Mouse (Mus musculus): ENCODE results near the gene Timm8a1.

Timm8a1 gene

DNA sequence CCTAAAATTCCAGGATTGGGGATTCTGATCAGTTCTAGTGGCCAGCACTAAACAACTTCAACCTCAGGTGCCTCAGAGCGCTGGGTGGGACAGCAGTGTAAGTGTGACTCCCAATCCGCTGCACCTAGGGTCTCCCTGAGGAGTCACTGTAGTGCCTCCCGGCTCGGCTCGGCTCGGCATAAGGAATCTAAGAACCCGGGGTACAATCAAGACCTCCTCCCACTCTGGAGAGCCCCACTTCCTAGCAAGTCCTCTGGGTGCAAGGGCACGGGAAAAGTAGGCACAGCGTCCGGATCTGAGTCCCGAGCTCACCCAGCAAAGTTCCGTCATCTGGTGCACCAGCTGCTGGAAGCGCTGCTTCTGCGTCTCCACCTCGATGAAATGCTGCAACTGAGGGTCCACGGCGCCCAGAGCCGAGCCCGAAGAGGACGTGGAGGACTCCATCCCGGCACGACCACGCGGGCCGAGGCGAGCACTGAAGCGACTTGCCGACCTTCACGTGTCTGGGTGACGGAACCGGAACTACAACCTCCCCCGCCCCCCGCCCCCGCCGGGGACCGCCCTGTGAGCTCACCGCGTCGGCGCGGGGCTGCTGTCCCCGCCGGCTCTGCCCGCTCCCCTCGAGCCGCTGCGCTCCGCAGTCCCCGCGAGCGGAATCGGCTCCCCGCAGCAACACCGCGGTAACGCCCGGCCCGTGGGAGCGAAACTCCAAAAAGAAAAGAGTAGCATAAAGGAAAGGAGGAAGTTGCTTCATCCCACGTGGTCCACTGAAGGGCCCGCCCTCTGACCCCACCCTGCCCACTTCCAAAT, at the start of gene Timm8a1:
Gene Timm8a1, minus strand, starts transcription at position 721 of the 810 bp plus-strand sequence.
- DNase-seq: peak; percentile 50 to 60

DNA sequence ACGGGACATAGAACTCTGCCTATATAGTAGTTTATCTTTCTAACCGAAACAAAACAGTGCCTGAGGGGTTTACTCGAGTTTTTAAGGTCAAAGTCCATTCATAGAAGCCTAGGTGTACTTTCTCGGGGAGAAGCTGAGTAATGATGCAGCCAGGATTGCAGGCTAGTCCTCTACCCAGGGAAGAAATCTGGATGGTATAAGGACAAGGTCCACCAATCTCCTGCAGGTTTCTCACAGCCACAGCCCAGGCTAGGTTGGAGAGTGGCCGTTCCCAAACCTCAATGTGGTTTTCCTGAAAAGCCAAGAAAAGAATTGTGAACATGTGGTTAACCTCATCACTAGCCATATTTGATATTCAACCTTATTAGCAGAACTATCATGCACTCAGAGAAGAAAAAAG, 48.2 kb upstream of the Timm8a1 start:
- DNase-seq: no peak

DNA sequence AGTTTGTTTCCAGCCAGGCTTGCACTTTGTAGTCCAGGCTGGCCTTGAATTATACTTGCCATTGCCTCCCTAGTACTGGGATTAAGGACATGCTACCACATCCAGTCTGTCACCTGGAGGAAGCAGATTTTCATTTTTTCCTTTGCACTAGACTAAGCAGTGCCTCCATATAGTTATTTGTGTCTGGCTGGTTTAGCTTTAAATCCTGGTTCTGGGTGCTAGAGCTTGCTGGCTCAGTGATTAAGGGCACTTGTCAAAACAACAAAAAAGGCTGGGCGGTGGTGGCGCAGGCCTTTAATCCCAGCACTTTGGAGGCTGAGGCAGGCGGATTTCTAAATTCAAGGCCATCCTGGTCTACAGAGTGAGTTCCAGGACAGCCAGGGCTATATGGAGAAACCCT, 47.3 kb upstream of the Timm8a1 start:
- no peak for DNase-seq

DNA sequence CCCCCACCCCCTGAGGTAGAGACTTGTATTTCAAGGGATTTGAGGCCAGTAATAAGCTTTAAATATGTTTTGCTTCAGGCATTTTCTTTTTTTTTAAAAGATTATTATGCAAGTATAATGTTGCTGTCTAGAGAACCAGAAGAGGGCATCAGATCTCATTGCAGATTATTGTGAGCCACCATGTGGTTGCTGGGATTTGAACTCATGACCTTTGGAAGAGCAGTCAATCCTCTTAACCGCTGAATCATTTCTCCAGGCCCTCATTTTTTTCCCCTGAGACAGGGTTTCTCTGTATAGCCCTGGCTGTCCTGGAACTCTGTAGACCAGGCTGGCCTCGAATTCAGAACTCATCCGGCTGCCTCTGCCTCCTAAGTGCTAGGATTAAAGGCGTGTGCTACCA, 46.6 kb upstream of the Timm8a1 start:
- DNase-seq: no peak

DNA sequence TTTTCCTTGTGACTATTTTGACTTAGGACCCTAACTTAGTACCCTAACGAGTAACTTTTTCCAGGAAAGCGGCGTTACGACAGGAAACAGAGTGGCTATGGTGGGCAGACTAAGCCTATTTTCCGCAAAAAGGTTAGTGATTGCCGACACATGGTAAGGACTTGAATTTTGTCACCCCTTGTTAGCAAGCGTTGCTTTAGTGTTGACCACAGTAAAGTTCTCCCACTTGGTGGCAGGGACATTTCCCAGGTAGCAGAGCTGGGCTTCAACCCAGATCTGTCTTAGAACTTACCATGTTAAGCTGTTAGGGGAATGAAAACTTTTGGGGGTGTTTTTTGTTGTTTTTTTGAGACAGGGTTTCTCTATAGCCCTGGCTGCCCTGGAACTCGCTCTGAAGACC, 44.8 kb upstream of the Timm8a1 start:
- DNase-seq: no peak

DNA sequence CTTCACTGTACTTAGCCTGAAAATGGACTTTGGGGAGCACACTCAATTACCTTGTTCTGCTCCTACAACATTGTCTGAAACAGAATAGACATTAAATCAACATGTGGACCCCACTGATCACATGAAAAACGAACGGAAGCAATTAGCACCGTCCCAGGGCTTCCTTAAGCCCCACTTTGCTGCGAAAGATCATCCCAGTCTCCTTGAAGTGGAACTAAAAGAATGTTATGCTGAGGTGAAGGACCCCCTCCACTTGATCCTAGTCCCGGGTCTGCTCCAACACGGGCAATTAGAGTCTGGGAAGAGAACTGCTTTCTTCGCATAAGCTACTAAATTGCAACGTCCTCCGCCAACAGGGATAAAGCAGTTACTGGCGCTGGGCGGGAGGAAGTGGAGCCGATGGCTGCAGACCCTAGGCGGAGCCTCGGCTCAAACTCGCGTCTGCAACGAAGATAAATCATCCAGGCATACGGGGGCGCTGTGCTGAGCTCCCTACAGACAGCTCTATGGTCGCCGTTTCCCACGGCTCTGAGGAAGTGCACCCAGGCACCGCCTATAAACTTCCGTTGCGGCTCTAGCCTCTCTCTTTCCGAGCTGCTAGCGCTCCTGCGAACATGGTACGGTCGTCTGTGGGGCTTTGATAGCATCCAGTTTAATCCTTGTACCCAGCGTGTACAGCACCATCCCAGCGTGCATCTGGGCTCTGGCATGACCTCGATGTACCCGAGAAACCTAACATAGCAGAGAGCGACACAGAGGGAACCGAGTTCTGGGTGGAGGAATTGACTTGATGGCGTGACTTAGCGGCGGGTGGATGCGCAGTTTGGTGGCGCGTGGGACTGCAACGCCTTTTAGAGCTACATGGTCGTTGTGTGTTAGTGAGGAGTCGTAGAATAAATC, 43.7 kb upstream of the Timm8a1 start, which contains the start of gene Rpl36a:
Gene Rpl36a, plus strand, starts transcription at position 552 of the 900 bp plus-strand sequence.
- DNase-seq: peak; percentile 90 to 92

DNA sequence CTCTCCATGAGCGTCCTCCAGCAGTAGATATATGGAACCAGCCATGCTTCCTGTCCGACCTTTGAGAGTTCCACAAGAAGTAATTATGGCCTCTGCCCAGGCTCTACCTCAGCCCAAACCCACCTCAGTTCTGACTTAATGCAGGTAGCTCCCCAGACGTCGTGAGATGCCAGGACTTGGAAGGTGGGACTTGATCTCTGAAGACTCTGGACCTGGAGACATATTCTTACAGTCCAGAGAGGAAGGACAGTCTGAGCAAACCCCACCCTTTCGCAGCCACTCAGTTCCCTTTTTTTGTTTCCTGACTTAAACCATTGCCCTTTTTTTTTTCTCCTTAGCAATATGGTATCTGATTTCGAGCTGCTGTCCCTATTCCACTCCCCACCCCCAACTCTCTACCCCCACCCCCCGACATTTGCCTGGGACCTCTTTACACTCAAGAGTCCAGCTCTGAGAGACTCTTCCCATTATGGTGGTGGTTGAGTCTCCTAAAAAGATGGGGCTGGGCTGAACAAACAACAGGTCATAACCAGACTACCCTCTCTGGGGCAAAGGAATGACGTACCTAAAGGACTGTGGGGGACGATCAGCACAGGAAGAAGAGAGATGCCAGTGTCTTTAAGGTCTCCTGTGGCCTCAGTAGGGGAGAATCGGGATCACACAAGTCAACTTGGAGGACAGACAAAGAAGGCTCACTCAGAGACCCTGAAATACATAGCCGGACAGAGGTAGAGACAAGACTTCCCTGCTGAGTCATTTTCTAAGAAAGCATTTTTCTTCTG, 41.4 kb upstream of the Timm8a1 start, which contains the start of gene Btk:
Gene Btk, minus strand, starts transcription at position 683 of the 782 bp plus-strand sequence.
- DNase-seq: no peak

DNA sequence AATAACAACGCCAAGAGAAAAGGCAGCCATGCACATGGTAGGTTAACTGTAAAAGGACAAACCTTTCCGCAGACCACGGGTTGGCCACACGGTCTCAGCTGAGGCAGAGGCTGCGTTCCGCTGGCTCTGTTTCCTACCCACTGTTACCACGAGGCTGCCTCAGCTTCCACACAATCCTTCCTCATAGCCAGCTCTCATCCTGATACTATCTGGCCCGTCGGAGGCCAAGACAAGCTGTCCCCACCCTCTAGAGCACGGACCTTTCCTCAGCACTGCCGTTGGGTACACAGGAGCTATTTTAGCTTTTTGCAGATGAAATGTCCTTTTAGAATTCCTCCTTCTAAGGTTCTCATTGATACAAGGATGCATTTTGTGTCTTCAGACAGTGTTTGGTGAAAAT, 40.6 kb upstream of the Timm8a1 start:
- DNase-seq: no peak

DNA sequence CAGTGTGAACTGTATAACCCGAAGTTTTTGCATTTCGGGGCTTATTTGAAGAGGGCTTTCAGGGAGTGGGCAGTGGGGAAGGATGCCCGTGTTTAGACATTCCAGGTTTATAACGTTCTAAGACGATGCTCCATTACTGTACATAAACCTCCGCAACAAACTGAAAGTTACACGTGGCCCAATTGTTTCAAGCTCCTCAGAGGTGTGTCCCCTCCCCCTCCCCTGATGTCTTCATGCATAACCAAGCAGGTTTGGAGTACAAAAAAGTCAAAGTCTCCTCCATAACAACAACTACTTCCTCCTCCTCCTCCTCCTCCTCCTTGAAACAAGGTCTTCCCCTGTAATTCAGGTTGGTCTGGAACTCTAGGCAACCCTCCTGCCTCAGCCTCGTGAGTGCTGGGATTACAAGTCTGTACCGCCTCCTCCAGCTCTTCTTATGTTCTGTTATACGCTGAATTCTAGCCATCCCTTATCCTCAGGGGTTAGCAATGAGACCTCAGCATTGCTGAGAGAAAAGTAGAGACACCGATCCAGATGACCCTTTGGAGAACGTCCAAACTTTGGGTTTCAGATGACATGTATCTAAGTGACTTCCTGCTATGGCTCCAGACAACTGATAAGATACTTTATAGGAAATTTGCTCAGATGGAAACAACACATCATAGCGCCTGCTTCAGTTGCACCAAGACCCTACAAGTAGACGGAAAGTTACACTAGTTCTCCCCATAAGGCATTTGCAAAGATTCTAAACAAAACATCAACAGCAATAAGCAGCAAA, 39.1 kb upstream of the Timm8a1 start:
- DNase-seq: no peak

DNA sequence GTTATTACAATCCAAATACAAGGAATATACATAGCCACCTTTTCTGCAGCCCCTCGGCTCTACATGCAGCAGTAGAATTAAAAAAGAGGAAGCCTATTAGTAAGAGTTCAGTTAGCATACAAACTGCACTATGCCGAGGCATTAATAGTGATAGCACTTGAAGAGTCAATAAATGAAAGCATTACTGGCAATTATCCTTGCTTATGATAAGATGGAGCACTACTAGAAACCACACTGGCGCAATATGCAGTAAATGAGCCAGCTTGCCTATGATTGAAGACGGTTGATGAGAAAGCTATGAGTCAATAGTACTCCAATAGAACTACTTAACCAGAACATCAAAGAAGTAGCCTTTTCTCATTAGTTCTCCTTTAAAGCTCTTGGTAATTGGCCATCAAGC, 36.2 kb upstream of the Timm8a1 start:
- DNase-seq: no peak

DNA sequence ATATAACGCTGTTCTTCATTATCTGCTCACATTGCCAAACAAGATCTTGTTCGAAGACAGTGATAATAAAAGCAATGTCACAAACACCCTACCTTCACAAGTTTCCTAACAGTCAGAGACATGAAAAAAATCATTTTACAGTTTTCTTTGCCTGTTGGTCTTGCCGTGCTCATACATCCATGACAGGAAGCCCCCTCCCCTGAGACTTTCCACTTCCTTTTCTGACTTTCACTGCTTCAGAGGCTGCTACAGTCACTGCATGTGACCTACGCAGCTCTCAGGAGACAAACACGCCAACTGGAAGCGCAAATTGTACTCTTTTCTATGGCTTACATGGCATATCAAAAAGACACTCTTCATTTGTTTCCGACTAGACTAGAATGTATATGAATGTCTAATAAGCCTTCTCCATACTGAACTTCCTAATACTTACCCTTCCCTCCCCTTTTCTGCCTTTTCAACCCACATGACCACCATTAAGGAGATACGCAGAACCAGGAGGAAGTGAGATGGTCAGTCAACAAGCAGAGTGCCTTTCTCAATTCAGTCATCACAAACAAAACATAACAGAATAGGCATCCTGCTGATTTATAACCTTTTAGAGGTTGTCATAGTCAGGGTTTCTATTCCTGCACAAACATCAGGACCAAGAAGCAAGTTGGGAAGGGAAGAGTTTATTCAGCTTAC, 25.0 kb upstream of the Timm8a1 start:
- DNase-seq: peak in 1 of 2 experiments; percentile 15

DNA sequence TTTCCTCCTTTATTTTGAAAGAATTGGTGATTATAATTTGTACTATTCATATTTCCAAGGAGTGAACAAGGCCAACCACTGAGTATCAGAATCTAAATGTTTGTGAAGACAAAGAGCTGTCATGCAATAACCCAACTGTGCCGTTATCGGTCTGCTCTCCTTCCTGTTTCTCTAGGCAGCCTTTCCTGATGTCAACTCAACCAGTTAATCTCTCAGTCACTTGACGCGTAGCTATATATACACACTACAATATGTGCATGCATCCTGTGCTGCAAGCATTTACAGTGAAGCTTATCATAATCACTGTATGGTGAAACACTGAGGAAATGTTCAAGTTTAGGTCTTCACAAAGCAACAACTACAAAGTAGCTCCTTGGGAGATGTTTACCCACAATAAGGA, 22.7 kb upstream of the Timm8a1 start:
- no peak for DNase-seq

DNA sequence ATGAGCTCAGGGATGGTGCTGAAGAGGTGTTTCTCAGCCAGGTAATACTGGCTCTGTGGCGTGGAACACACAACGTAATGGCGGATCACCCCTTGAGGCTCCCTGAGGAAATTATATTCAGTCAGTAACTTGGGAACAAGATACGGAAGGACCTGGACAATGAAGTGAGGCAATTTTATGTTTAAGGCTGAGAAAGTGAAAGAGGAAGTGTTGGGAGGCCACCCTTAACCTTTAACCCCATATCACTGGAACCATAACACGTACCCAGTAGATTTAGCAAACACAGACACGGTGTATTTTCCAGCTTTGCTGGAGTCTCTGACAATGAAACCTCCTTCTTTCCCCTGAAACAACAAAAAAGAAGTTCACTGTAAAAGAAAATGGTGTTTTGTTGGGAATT, 12.8 kb upstream of the Timm8a1 start:
- no peak for DNase-seq

DNA sequence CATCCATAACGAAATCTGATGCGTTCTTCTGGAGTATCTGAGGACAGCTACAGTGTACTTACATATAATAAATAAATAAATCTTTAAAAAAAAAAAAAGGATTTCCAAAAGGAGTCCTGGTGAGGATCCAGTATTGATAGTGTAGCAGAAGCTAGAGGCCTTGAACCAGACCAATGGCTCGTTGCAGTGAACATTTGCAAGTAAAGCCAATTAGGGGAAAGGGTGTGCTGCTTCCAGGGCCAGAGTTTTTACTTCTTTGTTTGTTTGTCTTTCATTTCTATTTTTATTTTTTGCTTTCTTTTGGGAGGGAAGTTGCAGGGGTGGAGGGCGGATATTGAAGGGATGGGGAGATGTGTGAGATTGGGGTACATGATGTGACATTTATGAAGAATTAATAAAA, 11.7 kb upstream of the Timm8a1 start:
- DNase-seq: no peak

DNA sequence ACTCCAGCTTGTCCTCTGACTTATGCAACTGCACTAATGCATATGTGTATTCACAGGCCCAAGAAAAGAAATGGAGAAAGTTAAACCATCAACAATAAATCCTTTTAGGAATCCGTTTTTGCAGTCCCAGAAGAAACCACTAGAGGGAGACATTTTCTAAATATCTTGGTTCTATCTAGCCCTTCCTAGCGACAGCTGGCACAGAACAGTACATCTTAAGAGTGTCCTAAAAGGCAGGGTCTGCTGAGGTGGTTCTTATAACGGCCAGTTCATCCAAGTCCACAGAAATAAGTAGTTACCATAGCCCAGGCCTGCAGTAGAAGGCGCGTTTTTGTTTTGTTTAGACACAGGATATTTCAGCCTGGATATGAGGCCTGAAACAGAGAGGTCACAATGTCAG, 9.2 kb upstream of the Timm8a1 start:
- DNase-seq: no peak

DNA sequence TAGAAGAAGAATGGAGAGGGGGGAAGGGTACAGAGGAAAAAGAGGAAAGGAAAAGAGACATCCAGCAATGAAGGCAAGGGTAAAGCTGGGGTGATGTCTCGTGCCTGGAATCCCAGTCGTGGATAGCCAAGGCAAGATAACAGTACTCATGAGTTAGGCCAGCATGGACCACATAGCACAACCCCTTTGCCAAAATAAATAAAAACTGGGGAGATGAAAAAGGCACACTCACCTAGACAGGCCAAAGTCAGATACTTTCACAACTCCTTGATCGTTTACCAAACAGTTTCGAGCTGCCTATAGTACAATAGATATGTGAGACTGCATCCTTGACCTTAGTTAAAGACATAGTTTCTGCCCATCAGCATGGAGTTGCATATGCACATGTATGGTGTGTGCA, 5.7 kb upstream of the Timm8a1 start:
- no peak for DNase-seq

DNA sequence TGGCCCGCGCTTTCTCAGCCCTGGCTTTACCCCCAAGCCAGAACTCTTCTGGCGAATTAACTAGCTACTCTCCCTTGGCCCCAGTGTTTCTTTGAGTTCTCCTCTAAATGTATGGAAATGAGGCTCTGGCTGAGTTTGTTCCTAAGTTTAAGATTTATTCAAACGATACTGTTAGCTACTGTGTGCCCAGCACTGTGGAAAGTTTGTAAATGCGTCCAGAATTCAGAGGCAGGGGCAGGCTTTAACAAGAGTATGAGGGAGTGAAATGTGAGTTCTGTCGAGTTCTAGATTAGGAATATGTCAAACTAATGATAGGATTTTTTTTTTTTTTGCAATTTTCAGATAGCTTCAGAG, 267 bp upstream of the Timm8a1 start:
- DNase-seq: no peak

DNA sequence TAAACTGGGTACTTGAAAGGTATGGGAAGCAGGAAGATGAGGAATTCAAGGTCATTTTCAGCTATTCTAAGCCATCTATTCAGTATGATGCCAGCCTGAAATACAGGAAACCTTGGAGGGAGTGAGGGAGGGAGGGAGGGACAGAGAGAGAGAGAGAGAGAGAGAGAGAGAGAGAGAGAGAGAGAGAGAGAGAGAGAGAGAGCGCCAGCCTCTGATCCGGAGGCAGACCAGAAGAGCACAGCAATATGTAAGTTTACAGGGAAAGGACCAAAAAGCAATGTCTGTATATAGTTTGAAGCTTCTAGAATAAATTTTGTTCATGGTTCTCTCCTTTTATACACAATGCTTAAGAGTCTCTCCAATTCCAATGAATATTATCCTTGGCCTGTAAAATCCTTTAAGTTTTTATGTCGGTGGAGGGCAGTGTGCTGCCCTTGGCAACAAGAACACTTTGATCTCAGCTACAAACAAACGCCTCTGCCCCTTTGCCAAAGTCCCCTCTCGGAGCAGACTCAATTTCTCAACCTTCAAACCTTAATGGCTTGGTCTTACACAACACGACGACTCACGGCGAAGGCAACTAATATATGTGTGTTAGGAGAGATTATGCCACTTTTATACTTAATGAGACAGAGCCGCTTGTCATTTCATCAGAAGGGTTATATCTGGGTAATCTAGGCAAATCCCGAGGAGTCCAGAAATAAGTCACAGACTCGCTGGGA, 1.1 kb downstream of the Timm8a1 start:
- DNase-seq: no peak

DNA sequence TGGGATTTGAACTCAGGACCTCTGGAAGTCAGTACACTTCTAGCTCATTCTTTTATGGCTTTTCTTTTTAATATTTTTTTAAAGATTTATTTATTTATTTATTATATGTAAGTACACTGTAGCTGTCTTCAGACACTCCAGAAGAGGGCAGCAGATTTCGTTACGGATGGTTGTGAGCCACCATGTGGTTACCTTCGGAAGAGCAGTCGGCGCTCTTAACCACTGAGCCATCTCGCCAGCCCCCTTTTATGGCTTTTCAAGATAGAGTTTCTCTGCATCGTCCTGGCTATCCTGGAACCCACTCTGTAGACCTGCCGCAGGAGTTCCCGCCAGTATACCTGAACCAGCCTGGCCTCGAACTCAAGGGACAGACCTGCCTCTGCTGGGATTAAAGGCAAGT, 1.9 kb downstream of the Timm8a1 start:
- peak; percentile 17 to 28 for DNase-seq

DNA sequence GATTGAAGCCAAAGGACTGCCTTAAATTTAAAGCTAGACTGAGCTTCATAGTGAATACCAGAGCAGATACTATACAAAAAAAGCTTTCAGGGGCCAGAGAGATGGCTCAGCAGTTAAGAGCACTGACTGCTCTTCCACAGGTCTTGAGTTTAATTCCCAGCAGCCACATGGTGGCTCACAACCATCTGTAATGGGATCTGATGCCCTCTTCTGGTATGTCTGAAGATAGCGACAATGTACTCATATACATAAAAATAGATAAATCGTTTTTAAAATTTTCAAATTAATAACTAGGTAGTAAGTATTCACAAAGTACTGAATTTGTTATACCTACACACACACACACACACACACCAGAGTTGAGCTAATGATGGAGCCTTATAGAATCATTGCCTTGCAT, 8.3 kb downstream of the Timm8a1 start:
- DNase-seq: no peak

DNA sequence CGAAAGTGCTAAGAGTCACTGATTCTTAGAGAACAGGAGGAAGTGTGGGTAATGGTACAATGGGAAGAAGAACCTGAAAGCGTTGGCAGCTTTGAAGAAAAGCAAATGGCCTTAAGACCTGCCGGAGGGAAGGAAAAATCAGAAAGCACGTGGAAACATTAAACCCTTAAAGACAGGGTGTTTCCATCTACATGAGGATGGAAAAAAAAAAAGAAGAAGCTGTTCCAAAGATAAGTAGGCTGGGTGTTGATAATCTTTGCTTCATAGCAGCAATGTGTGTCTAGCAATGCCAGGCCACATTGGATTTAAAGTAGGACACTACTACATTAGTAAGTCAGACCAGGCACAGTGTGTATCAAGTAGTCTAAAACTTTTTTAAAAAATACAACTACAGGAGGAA, 16.4 kb downstream of the Timm8a1 start:
- DNase-seq: no peak
